Mouse (Mus musculus) retina, adult 2 months (tissue): ENCODE measurements around the gene Itgav.

Experiments used
- DNase-seq: peaks from one replicate; pipeline ENCODE4 v3.0.0-alpha.2; 2012; ENCODE audit warnings: low read depth, low spot score

Itgav gene

GRCm38 (mm10) chr2:83748581-83749118 is 24.5 kb downstream of the Itgav start:
- DNase-seq = no peak

DNA sequence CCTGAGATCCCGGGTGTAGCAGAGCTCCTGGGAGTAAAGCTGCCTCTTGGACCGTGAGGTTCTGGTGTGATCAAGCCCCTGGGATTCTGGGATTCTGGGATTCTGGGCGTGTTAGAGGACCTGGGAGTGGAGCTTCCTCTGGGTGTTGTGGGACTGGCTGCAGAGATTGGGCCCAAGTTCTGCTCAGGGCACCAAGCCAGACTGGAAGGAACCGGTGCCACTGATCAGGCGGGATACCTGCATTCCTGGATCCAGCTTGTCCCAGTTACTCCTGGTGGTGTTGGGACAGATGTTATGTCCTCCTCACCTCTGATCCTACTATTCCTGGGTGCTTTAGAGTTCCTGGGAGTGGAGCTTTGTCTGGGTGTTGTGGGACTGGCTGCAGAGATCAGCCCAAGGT is 28.8 kb downstream of the Itgav start:
- no peak for DNase-seq

DNA sequence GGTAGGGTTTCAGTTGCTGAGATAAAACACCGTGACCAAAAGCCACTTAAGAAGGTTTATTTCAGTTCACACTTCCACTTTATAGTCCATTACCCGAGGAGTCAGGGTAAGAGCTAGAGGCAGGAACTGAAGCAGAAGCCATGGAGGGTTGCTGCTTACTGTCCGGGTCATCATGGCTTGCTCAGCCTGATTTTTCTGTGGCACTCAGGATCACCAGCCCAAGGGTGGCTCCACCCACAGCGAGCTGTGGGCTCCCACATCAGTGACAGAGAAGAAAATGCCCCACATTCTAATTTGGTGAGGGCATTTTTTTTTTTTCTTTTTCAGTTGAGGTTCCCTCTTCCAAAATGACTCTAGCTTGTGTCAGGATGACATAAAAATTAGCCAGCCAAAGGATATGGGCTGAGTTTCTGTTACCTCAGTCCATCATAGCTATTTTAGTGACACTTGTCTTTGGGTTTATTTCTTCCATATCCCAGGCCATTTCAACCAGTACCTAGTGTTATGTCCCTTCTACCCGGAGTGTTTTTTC is 30.2 kb downstream of the Itgav start:
- no peak for DNase-seq

DNA sequence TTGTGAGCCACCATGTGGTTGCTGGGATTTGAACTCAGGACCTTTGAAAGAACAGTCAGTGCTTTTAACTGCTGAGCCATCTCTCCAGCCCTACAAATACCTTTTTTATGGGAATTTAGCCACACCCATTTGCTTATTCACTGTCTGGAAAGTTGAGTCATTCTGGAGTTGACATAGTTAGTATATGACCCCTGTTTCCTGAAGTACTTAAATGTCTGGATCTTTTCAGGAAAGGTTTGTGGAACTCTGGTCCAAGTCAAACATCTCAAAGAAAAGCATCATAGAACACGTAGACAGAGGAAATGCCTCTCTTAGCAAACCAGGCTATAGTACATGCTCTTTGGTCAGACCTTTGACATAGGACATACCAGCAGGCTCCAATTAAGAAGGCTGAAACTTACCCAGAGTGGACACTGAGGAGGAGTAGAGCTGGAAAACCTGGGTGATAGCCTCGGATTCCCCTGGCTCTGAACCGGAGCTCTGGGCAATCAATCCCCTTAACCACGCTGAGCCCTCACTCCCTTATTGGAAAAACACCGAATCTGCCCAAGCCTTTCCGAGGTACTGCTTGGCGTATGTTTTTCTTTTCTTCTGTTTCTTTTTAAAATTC is 34.5 kb downstream of the Itgav start:
- no peak for DNase-seq

- no peak for DNase-seq
Observed at GRCm38 (mm10) chr2:83759216-83759648, 35.0 kb downstream of the Itgav start.

- no peak for DNase-seq
Observed at GRCm38 (mm10) chr2:83759667-83760066, 35.5 kb downstream of the Itgav start.

DNA sequence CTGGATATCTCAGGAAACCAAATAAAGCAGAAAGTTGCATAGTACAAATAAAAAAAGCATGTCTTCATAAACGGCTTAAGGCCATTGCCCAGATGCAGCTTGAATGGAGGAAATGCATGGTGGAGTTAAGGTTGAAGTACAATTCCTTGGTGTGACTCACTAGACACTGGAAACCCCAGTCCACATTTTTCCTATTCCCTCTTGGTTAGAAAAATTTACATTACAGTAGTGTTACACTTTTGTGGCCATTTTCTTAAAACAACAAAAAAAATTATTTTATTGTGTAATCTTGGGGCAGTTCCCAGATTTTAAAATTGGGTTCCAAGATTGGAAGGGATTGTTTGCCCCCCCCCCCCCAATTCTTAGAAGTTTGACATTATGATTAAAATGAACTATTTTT is 35.9 kb downstream of the Itgav start:
- no peak for DNase-seq

GRCm38 (mm10) chr2:83761506-83761905 is 37.3 kb downstream of the Itgav start:
- DNase-seq = no peak

DNA sequence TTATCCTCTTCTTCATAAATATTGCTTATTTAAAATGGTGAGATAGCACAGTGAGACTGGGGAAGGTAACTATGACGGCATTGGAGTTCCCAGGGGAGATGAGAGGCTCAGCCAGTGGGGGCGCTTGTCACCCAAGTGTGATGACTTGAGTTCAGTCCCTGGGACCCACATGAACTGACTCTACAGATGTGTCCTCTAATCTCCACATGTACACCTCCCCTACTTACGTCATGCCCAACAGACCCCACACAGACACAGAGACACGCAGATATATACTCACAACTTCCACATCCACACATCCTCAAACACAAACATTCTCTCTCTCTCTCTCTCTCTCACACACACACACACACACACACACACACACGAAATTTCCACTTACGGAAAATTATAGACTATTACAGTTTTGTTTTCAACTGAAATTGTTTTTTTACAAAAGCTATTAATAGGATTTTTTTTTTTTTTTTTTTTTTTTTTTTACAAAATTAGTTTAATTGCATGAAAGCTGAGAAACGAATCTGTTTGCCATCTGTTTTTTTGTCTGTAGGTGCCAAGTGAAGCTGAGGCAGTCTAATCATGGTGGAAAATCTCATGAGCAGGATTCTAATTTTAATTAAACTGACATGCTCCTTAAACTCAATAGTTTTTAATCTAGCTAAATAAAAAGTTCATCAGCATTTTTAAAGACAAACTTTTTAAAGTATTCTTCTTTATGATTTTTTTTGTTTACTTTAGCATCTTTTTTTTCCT is 38.1 kb downstream of the Itgav start:
- DNase-seq = no peak

- no peak for DNase-seq
Observed at GRCm38 (mm10) chr2:83766058-83766457, 41.9 kb downstream of the Itgav start.

DNA sequence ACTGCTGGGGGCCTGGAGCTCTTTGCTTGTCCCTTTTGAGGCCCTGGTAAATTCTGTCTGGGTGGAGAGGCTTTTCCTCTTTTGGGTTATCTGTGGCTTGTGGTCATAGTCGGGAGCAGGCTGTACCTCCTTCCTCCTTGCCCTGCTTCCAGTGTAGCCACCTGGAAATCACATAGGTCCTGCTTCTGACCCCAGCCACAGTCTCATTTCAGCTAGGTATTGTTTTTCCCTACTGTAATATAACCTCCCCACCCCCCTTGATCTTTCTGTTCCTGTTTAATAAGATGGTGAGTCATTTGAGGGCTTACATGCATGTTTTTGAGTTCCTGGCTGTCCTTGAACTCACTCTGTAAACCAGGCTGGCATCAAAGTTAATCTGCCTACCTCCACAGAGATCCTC is 42.7 kb downstream of the Itgav start:
- DNase-seq = no peak

DNA sequence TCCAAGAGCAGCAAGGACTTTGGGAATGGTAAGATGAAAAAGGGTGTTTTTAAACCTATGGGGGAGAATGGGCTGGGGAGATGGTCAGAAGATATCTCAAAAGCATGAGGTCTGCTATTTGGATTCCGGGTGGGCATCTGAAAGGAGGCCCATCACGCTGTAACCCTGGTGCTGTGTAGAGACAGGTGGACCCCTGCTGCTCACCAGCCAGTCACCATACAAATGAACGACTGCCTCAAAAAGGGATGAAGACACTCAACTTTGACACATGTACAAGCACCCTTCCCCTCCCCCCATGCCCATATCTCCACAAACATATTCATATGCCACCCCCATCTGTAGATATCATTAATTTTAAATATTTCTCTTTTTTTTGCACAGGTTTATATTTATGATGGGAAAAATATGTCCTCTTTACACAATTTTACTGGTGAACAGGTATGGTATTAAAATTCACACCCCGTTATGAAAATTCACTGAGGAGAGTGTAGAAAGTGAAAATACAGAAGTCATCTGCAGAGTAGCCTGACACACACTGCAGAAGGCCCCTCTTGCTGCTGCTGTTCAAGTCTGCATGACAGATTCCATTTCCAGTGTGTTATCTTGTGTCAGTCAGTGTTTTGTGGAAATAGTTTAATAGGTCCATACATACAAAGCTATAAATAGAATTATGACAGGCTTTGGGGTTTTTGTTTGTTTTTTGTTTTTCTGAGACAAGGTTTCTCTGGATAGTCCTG is 44.3 kb downstream of the Itgav start:
- DNase-seq = no peak

GRCm38 (mm10) chr2:83771155-83771812 is 47.1 kb downstream of the Itgav start:
- no peak for DNase-seq

DNA sequence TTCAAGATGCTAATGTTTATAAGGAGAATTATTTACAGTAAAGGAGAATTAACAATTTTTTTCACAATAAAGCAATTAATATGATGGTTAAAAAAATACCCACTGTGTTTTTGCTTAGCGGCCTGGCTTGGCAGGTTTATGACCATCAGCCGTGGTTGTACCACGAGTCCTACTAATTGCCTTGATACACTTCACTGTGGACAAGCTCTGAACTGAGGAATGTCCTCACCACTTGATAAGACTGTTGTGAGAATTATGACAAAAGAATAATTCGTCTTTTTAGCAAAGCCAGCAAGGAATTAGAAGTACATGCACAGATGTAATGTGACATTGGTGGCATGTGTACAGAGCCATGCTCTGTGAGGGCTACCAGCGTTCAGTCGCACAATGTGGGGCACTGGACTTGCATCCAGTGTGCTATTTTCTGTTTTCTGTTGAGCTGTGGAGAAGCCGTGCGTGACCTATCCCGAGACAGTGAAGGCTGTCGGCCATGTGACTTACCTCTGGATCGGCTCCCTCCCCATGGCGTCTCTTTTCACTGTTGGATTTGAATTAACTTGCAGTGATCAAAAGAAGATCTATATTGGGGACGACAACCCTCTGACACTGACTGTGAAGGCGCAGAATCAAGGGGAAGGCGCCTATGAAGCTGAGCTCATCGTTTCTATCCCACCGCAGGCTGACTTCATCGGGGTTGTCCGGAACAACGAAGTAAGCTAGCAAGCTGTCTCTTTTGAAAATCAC is 67.3 kb downstream of the Itgav start:
- DNase-seq = no peak

GRCm38 (mm10) chr2:83792102-83792501 is 67.9 kb downstream of the Itgav start:
- DNase-seq = no peak

- DNase-seq = no peak
Observed at GRCm38 (mm10) chr2:83795766-83796165, 71.6 kb downstream of the Itgav start.

DNA sequence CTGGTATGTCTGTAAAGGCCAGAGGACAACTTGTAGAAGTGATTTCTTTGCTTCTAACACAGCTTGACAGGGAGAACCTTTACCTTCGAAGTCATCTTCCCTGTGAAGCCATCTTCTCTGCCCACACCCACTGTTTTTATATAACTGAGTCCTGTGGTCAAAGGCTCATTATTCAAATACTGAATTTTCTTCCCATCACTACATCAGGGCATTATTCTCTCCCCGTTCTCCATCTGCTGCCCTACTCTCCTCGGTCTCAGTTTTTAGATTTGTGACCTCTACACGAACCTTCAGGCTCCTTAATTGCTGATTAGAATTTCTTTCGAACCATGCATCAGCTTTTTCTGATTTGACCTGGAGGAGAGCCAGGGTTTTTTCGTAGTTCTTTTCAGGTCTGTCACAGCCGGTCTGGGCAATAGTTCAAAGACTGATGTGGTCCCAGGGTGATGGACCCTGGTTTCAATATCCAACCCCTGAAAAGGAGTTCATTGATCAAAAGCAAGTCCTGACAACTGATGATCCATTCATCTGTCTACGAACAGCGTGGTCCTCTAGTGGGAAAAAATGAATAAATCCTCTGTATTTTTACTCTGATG is 73.8 kb downstream of the Itgav start:
- DNase-seq = no peak

DNA sequence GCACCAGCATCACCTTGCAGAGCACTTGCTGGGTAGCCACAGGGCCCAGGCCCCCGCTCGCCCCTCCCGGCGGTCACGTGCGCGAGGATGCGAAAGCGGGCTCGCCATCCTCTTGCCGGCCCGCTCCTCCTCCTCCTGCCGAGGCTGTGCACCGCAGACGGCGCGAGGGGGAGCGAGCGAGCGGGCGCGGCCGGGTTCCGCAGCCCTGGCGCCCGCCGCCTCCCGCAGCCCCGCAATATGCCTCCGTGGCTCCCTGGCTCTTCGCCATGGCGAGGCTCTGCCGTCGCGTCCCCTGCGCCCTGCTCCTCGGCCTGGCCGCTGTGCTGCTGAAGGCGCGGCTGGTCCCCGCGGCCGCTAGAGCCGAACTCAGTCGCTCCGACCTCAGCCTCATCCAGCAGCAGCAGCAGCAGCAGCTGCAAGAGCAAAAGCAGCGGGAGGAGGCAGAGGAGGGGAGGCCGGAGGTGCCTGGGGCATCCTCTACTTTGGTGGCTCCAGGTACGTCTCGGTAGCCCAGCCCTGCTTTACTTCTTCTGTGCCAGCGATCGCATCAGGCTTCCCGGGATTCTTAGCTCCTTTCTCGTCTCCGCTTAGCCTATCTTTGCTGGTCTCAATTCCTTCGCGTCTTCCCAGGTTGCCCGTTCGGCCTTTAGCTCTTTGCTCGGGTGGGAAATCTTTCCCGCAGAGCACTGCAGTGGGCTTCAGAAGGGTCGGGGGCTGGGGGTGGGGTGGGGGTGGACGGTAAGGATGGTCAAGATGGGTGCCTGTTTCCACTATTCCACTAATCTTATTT is 88.5 kb downstream of the Itgav start, which contains the start of gene Fam171b:
Fam171b (plus strand) TSS at position 154 of the 790 bp plus-strand sequence.
- DNase-seq = peak; percentile 74

DNA sequence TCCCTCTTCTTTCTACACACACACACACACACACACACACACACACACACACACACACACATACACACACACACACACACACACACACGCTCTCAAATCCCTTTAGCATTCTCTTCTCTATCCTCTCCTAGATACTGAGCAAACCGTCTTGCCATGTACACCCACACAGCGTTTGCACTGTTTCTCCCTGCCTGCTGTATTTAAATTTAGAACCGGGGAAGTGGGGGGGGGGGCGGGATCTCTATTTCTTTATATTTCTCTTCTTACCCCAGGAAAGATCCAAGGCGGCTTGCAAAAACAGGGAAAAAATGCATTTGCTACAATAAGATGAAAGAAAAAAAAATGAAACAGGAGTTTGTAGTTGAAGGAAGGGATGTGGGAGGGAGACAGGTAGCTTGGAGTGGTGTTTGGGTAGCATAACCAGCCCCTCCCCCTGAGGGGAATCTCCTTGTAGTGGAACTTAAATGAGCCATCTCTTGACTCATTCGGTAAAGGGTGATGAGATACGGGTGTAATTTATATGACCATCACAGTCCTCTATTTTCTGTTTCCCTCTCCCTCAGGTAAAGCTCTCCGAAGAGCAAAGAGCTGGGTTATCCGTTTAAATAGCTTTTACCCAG is 89.2 kb downstream of the Itgav start:
- no peak for DNase-seq
